Mouse (Mus musculus): ENCODE data around the gene Abl2.

Abl2 gene

DNA sequence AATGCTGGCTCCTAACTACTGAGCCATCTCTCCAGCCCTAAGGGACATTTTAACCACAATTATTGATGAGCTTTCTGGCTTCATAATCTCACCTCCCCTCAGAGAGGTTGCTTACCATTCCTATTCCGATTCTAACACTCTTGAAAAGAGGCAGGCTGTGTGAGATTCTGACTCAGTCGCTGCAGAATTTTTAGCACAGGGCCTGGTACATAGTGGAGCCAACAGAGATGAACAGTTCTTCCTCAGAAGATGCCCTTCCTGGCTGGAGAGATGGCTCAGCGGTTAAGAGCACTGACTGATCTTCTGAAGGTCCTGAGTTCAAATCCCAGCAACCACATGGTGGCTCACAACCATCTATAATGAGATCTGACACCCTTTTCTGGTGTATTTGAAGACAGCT lies 113.3 kb downstream of the Abl2 start:
- no peak for DNase-seq (ENCODE audit: low spot score in 2 of 2)

DNA sequence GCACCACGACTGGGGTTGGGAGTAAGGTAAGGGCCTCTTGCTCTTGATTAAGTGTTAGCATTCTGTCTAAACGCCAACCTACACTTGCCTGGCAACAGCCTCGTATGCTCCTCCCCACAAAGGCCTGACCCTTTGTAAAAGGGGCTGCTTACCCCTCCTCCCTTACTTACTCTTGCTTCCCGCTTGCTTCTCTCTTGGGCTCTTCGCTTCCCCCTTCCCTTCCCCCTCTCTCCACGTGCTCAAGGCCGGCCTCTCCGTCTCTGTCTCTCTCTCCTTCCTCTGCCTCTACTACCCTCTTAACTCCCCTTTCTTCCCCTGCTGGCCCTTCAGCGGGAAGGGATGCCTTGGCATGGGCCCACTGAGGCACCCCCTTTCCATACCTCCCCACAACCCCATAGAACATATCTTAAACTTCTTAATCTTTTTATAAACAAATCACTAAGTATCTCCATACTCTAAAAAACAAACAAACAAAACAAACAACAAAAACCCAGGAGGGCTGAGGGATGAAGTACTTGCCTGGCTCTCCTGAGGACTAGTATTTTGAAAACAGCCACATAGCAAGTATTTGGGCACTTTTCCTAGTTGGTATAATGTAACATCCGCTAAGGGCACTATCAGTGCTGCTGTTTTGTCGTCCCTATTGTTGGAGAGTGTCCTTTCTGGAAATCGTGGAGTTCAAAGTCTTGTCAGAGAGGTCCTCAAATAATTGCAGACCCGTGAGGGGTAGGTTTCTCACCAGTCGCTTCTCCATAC lies 114.3 kb downstream of the Abl2 start:
- peak in 1 of 2 experiments; percentile 21 for DNase-seq (ENCODE audit: low spot score in 2 of 2)

DNA sequence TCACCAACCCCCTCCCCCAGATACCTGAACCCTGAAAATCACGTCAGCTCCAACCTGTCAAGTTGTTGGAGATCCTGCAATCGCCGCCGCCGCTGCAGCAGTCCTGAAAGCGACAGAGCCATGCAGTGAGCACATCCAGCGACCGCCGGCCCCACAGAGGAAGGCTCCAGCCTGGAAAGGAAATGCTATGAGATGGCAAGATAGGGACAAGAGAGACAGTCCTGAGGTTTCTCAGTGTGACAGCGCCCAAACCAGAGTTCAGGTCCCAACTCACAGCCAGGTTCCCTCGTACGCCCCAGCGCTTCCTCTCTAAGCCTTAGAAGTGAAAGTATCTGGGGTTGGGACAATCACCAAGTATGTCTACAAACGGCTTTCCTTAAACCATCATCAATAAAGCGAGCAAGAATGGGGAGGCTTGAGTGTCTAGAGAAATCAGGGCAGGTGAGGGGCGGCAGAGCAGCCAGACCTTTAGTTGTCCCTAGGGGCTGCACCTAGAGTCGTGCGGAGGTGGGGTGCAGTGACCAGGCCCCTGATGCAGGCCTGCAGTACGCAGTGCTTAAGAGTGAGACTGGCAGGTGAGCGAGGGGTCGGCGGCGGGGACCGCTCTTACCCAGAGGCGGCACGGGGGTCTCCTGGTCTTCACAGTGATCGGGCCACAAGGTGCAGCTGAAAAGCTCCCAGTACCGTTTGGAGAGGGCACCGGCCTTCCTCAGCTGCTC lies 115.0 kb downstream of the Abl2 start:
- DNase-seq (ENCODE audit: low spot score in 2 of 2): peak; percentile 21 to 42

DNA sequence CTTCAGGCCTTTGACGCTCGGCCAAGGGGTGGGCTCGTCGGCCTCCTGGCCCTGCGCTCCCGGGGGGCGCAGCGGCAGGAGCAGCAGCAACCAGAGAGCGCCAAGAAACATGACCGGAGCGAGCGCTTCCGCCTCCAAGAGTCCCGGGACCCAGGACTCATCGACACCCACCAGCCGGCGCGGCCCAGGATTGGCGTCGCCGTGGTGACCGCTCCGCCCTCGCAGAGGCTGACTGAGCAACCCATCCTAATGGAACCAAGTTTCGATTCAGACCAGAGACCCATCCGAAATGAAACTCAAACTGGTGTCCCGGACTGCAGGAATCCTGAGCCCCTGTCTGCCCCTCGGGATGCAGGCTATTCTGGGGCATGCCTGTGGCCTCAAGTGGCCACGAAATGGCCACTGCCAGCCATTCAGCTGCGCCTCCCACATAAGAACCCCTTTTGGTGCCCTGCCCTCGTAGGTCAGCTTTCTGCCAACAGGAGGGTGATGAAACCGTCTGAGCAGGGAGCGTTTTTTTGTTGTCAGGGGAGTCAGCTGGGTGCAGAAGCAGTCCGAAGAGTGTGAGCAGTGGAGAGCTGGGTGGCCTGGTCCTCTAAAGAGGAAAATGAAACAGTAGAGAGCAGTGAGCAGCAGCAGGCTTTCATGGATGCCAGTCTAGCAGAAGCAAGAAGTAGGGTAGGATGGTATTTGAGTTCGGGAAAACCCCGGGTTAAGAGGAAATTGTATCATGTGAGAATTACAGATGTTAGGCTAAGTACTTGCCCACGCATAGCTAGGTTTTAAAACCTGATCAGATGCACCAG lies 115.8 kb downstream of the Abl2 start, which contains the start of gene Tor3a:
Gene Tor3a, minus strand, starts transcription at position 162 of the 806 bp plus-strand sequence.
- peak; percentile 68 to 76 for DNase-seq (ENCODE audit: low spot score in 2 of 2)

DNA sequence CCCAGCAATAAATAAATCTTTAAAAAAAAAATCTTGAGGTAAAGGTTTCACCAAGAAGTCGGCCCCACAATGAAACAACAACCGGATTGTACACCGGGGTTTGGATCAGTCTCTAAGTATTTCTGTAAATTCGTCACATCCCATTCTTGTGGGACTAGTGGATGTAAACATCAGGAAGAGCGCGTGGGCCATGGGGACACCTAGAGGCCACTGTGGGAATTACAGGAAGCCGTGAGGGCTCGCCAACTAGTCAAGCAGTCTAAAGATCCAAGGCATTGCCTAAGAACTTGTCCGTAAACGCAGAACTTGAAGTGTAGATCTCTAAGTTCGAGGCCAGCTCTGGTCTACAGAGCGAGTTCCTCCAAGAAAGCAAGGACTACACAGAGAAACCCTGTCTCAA lies 117.6 kb downstream of the Abl2 start:
- peak; percentile 30 to 45 for DNase-seq (ENCODE audit: low spot score in 2 of 2)

DNA sequence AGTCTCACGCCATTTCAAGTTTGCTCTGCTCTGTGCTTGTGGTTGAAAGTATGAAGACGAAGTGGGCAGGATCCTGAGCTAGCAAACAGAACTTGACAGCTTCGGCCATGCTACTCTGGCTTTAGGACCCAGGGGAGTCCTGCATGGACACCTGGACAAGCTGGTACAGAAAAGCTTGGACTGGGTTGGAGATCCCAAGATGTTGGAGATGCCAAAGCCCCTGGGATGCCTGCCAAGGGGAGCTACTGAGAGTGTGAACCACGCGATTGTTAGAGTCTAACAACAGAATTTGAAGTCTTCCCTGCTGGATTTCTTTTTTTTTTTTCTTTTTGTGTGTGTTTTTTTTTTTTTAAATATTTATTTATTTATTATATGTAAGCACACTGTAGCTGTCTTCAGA lies 118.0 kb downstream of the Abl2 start:
- DNase-seq (ENCODE audit: low spot score in 2 of 2): no peak

DNA sequence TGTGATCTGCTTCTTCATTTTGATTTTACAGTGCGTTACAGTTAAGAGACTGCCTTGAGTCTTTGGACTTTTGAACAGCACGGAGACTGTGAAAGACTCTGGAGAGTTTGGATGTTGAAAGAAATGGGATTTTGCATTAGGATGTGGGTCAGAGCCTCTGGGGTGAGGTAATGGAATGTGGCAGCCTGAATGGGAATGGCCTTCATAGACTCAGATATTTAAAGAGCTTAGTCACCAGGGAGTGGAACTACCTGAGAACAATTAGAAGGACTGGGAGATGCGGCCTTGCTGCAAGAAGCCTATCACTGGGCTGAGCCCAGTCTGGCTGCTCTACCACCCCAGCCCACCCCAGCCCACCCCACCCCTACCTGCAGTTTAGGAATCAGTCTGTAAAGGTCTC lies 118.6 kb downstream of the Abl2 start:
- no peak for DNase-seq (ENCODE audit: low spot score in 2 of 2)

DNA sequence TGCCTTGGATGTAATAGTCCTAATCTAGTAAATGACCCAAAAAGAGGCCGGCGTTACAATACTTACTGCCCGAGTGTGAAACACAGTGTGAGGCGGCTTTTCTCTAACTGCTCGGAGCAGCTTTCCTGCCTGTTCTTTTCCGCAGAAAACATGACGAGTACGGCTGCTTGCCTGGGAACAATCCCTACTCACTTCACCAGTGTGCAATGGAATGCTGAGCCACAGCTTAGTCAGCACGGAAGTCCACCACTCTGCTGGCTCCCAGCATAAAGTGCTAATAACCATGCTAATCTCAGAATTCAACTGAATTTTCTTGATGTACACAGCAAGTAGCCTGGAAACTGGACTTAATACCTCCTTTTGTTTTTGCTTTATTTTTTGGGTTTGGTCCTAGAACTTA lies 121.0 kb downstream of the Abl2 start:
- DNase-seq (ENCODE audit: low spot score in 2 of 2): no peak

DNA sequence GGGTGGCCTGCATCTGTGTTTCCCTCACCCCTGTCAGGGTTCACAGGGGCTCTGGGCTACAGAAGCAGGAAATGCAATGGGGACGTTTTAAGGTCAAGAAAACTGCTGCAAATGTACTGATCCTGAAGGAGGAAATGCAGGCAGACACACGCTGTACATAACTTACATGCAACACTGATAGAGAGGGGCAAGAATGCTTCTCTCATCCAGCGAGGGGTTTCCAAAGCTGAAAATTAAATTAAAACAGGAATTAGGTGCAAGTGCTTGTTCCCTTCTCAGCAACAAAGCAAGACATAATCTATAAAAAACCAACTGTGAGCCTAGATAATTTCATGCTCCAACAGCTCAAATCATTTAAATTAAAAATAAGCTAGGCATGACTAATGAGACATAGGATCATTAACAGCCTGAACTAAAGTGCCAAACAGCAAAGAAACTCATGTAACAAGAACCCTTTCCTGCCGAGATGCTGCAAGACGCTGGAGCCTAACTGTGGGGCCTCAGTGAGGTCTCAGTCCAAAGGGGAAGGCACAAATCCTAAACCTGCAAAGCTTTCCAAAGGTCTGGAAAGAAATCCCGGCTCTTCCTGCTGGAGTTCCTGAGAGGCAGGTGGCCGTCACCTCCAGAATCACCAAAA lies 127.6 kb downstream of the Abl2 start:
- DNase-seq (ENCODE audit: low spot score in 2 of 2): no peak
